Mouse (Mus musculus) left cerebral cortex, postnatal 36 days (tissue): ENCODE results near the gene Hap1. TPM values are rescaled to one million over a fixed set of nuclear protein-coding genes. Genes with fewer than 3 reads are reported as not detected.
A peak's percentile ranks its signal among the peaks of the same experiment; 100 is the strongest.

ENCODE experiments used
- DNase-seq, 2 experiments: peaks; one replicate each; pipeline ENCODE4 v3.0.0; 2021 to 2022; ENCODE audit warnings: low spot score in 2 of 2, mixed read lengths in 1 of 2
- intact Hi-C: fragments of 180-260 bp; cut with DNase I; formaldehyde crosslinking; loops from one replicate; pipeline ENCODE4 v1.15.1; 2025
- total RNA-seq, 2 experiments: library from RNA; stranded (reverse); gene quantifications; 2 replicates each; pipeline ENCODE4 v1.2.3; 2021

The Hap1 gene
- total RNA-seq, 2 experiments from 2014 or later: 88.1 to 173 TPM

DNA sequence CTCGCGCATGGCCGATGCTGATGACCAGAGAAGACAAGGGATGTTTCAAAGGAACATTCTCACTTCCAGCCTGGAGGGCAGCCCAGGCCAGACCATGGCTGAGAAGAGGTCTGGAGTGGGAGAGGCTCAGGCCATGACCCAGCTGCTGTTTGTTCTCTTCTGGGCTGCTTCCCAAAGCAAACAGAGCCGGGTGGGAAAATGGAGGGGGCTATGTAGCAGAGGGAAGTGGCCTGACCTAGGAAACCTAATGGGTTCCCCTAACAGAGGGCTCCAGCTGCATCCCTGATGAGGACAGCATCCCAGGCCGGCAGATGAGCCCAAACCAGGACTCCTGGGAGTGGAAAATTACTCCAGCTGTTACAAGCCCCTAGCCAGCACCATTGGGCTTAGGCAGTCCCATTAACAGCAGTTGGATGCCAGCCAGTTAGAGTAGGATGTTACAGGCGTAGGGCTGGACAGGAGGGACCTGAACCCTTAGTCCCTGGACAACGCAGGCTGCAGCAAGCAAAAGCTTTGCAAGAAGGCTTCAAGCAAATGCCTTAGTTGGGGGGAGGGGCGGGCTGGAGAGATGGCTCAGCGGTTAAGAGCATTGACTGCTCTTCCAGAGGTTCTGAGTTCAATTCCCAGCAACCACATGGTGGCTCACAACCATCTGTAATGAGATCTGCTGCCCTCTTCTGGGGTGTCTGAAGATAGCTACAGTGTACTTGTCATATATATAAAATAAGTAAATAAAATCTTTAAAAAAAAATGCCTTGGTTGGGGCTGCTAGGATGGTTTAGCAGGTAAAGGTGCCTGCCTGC lies 35.4 kb upstream of the Hap1 start:
- DNase-seq: no peak
- intact Hi-C loops: no loop called here

DNA sequence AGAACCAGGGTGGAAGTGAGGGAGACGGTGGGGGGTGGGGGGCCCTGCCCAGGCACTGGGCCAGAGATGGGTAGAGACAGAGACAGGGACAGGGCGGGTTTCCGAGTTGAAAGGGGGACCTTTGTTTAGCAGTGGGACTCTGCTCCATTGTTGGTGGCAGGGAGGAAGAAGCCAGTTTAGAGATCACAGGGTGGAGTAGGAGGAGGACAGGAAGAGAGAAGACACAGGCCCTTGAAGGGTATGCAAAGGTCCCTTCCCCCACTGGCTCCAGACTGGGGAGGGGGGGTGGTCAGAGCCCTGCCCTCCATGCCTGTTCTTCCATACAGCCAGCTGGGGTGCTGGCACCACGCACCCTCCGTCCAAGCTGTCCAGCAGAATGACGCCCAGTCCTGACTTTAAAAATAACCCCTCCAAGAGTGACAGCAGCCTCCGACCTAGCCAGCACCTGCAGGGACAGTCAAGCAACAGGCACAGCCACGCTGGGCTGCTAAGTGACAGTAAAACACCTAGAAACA lies 34.1 kb upstream of the Hap1 start:
- intact Hi-C loops: no loop called here
- no peak for DNase-seq

DNA sequence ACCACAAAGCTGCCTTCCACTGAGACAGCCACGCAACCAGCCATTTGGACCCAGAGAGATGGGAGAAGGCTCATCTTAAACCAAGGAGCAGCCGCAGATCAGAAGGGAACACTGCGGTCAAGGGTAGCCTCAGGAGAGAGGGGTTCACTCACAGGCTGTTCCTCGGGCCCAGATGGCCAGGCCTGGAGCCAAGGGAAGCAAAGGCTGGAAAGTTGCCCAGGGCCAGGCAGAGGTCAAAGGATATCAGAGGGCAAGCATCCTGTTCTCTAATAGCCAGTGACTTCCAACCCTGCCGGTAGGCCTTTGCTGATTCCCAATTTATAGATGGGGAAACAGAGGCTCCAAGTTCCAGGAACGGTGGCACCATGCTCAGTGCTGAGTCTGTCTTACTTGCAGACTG lies 32.7 kb upstream of the Hap1 start:
- intact Hi-C loops: no loop called here
- DNase-seq: no peak

DNA sequence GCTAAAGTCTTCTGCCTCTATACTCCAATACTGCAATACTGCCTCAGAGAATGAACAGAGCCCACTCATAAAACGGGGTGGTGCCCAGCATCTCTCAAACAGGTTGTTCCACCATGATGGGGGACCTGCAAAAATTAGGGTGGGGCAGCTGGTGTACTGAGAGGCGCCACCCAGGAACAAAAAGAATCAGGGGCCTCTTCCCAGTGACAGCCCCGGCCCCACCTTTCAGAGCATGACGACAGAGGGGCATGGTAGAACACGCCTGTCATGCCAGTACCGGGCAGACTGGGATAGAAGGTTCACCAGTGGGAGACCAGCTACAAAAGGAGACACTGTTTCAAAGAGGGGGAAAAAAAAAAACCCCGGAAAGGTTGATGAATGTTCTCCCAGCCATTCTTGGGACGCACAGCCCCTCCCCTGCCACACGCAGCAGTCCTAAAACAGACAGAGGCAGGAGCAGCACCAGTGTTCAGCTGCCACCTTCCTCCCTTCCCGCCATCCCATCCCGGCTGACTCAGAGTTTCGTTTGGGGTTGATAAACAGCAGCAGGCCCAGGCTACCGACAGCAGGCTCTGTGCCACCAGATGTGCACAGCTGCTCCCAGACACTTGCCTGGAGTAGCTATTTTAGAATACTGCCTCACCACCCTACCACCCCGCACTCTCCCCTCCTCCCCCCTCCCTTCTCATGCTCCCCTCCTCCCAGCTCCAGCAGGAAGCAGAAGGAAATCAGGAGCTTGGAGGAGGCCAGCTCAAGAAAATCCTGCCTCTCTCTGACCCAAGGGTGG lies 31.9 kb upstream of the Hap1 start:
- peak in 1 of 2 experiments; percentile 26 for DNase-seq
- intact Hi-C loops: no loop called here

DNA sequence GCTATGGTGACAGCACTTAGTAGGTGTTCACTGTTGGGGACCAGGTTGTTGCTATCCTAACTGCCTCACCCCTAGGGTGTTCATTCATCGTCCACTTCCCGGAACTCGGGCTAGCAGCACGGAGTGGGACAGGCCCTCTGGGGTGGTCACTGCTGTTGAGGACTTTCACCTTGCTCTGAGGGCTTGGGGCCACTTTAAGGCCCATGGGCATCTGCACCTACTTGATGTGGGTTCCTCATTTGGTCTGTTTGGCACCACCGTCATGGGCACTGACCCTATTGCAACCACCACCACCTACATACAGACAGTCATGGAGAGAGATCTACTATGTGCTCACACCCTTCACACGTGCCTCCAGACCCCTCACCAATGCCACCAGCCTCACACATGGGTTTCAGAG lies 31.2 kb upstream of the Hap1 start:
- intact Hi-C loops: no loop called here
- no peak for DNase-seq

DNA sequence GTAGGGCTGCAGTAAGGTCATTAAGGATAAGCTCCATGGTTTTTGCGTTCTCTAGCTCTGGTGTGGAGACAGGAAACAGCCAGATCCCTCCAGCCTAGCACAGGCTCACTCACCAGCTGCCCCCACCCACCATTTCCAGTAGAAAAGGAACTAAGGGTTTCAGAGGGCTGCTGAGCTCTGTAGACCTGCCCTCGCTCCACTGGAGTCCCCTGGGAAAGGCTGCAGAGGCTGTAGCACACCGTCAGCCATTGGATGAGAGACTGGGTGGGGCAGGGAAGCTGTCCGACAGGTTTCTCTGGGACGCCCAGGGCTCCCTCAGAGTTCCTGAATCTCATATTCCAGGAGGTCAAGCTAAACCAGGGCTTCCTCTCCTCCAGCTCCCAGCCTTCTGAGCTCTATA lies 30.7 kb upstream of the Hap1 start:
- no peak for DNase-seq
- intact Hi-C loops: no loop called here

DNA sequence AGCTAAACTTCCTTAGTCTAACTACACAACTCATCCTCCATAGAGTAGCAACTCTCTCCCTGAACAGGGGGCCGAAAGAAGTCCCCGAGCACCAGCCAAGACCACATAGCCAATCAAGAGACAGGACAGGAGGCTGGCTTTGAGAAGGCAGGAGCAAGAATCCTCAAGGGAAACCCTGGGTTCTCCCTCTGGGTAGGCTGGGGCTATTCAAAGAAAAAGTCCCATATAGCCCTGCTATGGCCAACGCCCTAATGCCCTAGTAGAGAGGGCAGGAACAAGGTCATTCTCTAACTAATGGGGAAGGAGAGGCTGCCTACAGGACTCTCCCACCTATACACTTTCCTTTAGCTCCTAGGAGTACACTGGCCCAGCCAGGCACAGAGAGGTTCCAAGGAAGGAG lies 29.1 kb upstream of the Hap1 start:
- intact Hi-C loops: no loop called here
- no peak for DNase-seq

DNA sequence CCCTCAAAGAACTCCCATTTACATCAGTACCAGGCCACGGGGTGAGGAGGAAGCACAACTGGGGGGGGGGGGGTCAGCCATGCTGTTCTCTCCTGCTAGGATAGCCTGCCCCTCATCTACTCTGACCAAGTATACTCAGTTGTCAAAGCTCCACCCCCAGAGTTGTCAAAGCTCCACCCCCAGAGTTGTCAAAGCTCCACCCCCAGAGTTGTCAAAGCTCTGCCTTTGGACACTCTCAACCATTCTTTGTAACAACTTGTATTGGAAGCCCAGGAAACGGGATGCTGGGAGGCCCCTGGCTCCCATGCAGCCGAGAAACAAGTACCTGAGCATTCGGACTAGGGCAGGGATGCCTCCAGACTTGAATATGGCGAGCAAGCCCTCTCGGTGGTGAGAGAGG lies 26.8 kb upstream of the Hap1 start:
- no peak for DNase-seq
- intact Hi-C loops: no loop called here

DNA sequence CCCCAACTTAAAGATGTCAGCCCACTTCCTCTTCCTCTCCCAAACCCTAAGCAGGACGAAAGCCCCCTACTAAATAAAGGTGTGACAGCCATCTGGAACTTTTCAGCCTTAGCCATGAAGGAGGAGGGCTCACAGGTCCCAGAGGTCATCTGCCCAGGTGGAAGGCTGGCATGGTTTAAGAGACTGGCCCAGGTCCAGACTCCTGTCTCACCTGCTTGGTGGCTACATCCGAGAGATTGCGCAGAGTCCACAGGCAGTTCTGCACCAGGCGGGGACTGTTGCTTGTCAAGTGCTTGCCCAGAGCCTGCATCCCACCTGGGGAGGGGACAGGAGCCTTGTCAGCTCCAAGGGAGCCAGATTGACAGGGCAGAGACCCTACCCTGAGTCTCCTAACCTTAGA lies 23.4 kb upstream of the Hap1 start:
- intact Hi-C loops: no loop called here
- no peak for DNase-seq

DNA sequence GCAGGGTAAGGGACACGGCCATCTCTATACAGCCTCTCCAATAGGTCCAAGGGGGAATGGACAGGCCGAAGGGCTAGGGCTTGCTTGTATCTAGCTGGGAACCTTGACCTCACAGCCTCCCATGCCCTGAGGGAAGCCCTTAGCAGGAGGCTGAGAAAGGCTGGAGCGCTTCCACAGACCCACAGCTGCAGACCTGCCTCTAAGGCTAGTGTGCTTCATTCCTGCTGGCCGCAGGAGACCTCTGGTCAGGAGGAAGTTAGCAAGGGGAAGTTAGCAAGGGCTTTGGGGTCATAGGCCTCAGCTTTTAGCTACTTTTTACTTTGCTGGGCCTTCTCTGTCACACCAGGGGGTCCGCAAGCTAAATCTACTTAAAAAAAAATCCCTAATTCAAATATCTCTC lies 22.5 kb upstream of the Hap1 start:
- intact Hi-C loops: no loop called here
- no peak for DNase-seq

DNA sequence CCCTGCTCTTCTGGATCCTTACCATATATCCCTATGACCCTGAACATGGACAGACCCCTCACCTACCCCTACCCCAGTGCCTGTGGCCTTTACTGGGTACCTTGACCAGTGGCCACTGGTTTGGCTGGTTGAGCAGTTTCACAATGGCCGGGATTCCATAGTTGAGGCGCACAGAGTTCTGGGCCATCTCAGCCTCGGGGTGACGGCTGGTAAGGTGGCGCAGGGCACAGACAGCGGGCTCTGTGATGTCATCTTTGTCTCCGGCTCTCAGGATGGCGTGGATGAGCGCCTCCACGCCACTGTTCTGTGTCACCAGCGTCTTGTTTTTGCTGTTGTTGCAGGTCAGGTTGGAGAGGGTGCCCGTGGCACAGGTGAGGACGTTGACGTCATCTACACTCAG lies 22.1 kb upstream of the Hap1 start:
- no peak for DNase-seq
- intact Hi-C loops: no loop called here

DNA sequence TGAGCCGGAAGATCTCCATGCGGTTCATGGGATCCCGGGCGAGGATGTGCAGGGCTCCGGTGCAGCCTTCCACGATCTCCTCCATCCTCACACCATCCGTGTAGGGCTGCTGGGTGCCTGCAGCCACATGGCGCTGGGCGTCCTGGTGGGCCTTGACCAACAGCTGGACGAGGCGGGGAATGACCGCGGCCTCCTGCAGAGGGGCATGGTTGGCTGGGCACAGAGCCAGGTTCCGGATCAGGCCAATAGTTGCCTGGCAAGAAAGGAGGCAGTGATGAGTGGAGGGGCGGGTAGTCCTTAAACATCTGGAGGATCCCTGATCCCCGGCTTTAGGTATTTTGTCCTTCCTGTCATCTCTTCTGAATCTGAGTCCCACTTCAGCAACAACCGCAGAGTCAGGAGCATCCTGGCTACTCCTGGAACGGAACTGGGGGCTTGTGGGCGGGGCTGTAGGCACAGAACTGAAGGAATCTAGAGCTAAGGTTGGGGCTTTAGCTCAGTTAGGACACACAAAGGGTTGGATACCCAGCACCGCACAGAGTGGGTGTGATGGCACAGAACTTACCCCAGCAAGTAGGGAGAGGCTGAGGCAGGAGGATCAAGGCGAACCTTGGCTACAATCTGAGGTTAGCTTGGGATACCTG lies 20.9 kb upstream of the Hap1 start:
- intact Hi-C loops: no loop called here
- no peak for DNase-seq

DNA sequence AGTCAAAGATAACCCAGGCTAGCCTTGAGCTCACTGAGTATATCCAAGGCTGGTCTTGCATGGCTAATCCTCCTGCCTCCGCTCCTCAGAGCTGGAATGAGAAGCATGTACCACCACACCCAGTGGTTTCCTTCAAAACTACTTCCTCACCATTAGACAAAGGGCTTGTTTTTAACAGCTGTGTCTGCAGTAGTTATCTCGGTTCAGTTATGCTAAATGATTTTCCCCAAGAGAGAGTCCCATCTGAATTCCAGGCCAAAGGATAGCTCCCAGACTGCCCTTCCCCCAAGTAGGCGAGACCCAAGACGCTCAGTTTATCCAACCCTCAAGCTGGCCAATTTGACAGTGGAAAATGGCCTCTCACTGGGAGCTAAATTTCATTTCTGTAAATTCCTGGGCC lies 20.1 kb upstream of the Hap1 start:
- intact Hi-C loops: no loop called here
- DNase-seq: no peak

DNA sequence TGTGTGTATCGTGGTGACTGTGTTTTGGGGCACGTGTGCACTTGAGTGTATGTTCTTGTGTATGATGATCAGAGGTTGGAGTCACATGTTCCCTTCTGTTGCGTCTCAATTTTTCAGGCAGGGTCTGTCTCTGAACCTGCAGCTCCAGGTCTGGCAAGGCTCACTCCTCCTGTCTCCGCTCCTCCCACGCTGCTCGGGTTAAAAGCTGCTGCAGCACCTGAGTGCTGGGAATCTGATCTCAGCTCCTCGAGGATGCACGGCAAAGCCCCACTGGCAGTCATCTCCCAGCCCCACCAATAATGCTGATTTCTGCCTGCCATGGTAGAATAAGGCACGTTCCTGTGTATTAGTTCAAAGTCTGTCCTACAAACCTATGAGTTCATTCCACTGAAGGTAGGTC lies 19.2 kb upstream of the Hap1 start:
- DNase-seq: no peak
- intact Hi-C loops: no loop called here

DNA sequence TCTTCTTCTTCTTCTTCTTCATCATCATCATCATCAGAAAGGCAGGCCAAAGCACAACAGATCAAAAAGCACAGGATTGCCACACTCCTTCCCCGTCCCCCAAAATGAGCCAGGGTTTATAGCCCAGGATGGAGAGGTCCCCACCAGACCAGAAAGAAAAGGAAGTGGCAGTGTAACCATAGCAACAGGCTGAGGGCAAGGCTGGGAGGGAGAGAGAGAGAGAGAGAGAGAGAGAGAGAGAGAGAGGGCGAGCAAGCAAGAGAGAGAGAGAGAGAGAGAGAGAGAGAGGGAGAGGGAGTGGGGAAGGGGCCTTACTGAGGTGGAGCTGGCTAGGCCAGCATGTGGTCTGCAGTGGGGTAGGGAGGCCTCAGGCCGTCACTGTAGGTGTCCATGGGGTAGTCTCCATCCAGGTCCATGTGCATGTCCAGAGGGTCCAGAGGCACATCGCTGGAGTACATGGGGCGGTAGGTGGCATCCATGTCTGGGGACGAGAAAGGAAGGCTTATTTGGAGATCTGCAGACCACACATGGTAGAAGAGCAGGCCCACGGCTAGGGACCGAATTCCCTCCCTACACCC lies 16.1 kb upstream of the Hap1 start:
- intact Hi-C loops: no loop called here

DNA sequence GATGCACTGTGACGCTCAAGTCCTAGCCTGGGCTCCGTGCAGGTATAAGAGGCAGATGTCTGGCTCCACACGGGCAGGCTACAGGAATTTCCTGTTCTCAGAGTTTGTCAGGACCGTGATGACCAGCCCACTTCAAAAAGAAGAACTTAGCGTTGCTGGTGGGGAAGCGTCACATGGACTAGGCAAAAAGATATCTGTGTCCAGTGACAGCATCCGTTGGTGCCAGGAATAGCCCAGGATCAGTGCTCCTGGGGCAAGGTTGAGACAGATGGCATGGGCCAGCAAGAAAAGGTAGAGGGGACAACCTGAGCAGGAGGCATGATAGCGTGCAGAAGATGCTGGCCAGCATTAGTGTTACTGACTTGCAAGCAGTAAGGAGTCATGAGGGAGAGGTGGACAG lies 13.9 kb upstream of the Hap1 start:
- intact Hi-C loops: no loop called here
- no peak for DNase-seq

More for the DNA sequence above, 16.1 kb upstream of the Hap1 start:
- DNase-seq: no peak

DNA sequence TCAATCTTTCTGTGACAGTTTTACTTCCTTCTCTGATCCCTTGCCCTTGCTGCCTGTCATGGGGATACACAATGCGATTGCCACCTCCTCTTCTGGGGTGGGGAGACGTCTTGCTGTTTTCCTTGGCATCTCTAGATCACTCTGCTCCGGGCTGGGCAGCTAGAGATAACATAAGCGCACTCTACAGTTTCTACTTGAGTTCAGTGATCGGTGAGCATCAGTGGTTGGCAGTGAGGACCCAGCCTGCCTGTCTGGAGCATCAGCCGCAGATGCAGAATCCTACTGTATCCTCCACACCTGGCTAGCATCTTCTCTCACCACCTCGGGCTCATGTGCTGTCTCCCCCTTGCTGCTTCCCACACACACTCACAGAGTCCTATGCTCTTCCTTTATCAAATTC lies 13.2 kb upstream of the Hap1 start:
- no peak for DNase-seq
- intact Hi-C loops: no loop called here

DNA sequence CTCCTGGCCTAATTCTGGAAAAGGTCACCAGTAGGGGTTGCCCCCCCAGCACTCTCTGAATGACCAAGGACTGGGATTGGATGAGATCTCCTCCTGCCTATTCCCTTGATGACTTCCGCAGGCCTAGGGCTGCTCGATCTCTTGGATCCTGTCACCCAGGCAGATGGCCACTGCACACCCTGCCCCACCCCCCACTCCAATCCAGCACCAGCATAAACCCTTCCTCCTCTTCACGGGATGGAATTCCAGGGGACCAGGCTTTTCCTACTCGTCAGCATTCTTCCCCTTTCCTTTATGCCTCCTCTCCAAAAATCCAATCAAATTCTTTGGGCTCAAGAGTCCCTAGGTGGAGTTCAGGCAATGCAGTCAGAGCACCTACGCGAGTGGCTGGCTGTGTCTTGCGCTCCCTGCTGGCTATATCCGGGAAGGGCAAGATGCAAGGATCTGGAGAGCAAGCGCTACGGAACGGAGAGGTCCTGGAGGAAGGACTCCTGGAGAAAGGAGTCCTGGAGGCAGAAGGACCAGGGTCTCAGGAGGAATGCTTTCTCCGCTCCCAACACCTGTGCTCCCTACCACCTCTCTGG lies 7.1 kb upstream of the Hap1 start:
- intact Hi-C loops: loop anchor here (1.0 kb wide), 1 partner anchor 45 kb away; no protein-coding TSS in a partner anchor

DNA sequence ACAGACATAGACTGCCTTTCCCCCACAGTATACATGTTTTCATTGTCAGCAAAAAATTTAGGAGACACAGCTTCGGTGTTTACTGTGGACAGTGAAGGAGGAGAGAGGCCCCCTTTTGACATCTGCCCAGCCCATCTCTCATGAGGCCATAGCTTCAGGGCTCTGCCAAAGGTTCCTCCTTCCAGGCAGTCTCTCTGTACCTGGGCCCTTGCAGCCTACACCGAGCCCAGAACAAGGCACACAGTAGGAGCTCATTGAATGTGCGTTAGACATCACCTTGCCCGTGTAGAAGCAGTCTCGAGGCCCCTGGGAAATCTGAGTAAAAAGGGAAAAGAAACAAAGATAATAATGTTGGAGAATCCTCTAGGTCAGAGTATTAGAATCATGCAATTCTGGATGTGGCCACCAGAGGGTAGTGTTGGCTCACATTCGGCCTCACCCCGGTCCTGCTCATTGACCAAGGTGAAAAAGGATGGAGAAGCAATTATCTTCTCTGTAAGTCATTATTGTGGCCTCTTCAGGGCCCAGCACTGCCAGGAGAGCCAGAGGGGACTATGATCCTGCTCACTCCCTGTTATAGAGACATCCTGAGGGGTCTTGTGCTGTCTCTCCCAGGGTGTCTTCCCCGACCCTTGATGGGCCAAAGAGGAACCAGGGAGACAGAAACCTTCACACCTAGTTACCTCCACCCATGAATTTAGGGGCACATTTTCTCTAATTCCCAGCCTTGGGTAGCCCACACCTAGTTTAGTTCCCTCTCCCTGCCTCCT lies 6.5 kb upstream of the Hap1 start:
- DNase-seq: peak; percentile 52 to 77
- intact Hi-C loops: loop anchor here (1.0 kb wide), 1 partner anchor 46 kb away; no protein-coding TSS in a partner anchor

More for the DNA sequence above, 7.1 kb upstream of the Hap1 start:
- DNase-seq: peak; percentile 54 to 55
